Mouse (Mus musculus) ES-CJ7 (cell line): Measurements from ENCODE around the gene Gnptg.

ENCODE experiments used
- DNase-seq: peaks from one replicate; pipeline ENCODE4 v3.0.0; 2011; ENCODE audit warnings: low read depth, low spot score

Gene Gnptg

GRCm38 (mm10) chr17:25188150-25189031, 51.5 kb downstream of the Gnptg start, which contains the start of gene Unkl:
Gene Unkl (plus strand): TSS chr17:25188397.
- DNase-seq, result peak; percentile 52

GRCm38 (mm10) chr17:25187784-25188149, 52.2 kb downstream of the Gnptg start:
- DNase-seq, result peak; percentile 23

- no peak for DNase-seq
Observed at GRCm38 (mm10) chr17:25184961-25185360, 55.0 kb downstream of the Gnptg start.

- peak; percentile 99 for DNase-seq
Observed at GRCm38 (mm10) chr17:25184129-25184691, 55.7 kb downstream of the Gnptg start, which contains the start of gene BC003965. Gene BC003965 (plus strand): TSS chr17:25184554.
